18 mouse cellular contexts compared by ENCODE assay signal in the genomic region with DNA sequence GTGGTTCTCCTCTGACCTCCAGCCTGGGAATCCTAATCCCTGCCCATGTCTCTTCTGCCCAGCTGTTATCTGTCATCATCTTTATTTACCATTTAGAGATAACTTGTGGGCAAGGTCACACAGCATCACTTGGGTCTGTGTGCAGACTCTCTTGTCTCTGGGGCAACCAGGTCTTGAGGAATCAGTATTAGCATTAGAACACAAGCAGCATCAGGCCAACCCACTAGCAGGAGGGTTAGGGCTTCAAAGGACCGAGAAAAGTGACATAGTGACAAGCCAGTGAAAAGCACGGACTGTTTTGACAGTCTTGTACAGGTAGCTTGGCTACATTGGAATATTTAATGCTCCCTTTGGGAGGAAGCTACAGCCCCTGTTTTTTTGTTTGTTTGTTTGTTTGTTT.
"Had no signal": no experiment of that assay in that cellular context is flagged by ENCODE, and none has a peak within 500 bp of the region (broad histone marks: within the 10 kb centered on the region; RNA-seq: fewer than 3 reads in every experiment).

No protein-coding gene starts in this region.

- H3K4me3 ChIP-seq: midbrain, embryonic 10.5 days; midbrain, embryonic 12.5 days; myocyte; neural tube, embryonic 13.5 days; neural tube, embryonic 15.5 days had no signal

- H3K9me3 ChIP-seq: midbrain, embryonic 10.5 days; midbrain, embryonic 12.5 days; neural tube, embryonic 13.5 days; neural tube, embryonic 15.5 days had no signal

- H3K4me2 ChIP-seq: lung, embryonic 14.5 days; midbrain, embryonic 12.5 days; neural tube, embryonic 13.5 days; neural tube, embryonic 15.5 days had no signal

- ATAC-seq: midbrain, embryonic 16.5 days had no signal

- DNase-seq: lung, embryonic 14.5 days; lung, postnatal 10 days; lung, postnatal 4 days; midbrain, embryonic 14.5 days; retina, postnatal 1 day; right cerebral cortex, adult 18-20 months; right cerebral cortex, postnatal 25 days; right cerebral cortex, postnatal 4 days; spleen, adult 18-20 months; thymus, adult 18-20 months; thymus, postnatal 14 days; thymus, postnatal 36 days had no signal

- H3K4me1 ChIP-seq: midbrain, embryonic 12.5 days; neural tube, embryonic 13.5 days; neural tube, embryonic 15.5 days had no signal

- H3K9ac ChIP-seq: lung, embryonic 14.5 days; midbrain, embryonic 12.5 days; neural tube, embryonic 13.5 days; neural tube, embryonic 15.5 days had no signal

- H3K27ac ChIP-seq: midbrain, embryonic 10.5 days; midbrain, embryonic 12.5 days; neural tube, embryonic 13.5 days; neural tube, embryonic 15.5 days had no signal

- H3K36me3 ChIP-seq: midbrain, embryonic 10.5 days; midbrain, embryonic 12.5 days; neural tube, embryonic 13.5 days; neural tube, embryonic 15.5 days had no signal

- H3K27me3 ChIP-seq: midbrain, embryonic 12.5 days; neural tube, embryonic 13.5 days; neural tube, embryonic 15.5 days had no signal
